Mouse (Mus musculus) MEL (cell line): ENCODE data around the gene Il3ra.

Experiments
- EP300 ChIP-seq, 2 experiments: IDR thresholded peaks; 2 replicates each; pipeline ENCODE4 v1.6.1; 2011; ENCODE audit warnings: improper control_type of control experiment in 2 of 2, low read length in 2 of 2, low read depth in 1 of 2, mild to moderate bottlenecking in 1 of 2
- GATA1 ChIP-seq: IDR thresholded peaks from 2 replicates; pipeline ENCODE4 v1.6.1; 2011; ENCODE audit warnings: low read depth, low read length, improper control_type of control experiment
- HCFC1 ChIP-seq: IDR thresholded peaks from 2 replicates; pipeline ENCODE4 v1.6.1; 2012; ENCODE audit warnings: low read depth, mild to moderate bottlenecking, inconsistent platforms, low read length, improper control_type of control experiment, moderate library complexity
- POLR2A ChIP-seq, 2 experiments: IDR thresholded peaks; 2 replicates each; pipeline ENCODE4 v1.6.1; 2011 to 2012; ENCODE audit warnings: low read length in 2 of 2, mild to moderate bottlenecking in 2 of 2, control low read depth in 1 of 2, improper control_type of control experiment in 1 of 2, low read depth in 1 of 2, moderate library complexity in 1 of 2; ENCODE audit not compliant: control insufficient read depth in 1 of 2, insufficient read depth in 1 of 2, poor library complexity in 1 of 2
- SMC3 ChIP-seq: IDR thresholded peaks from 2 replicates; pipeline ENCODE4 v1.6.1; 2011; ENCODE audit warnings: low read depth, low read length, improper control_type of control experiment
- TCF12 ChIP-seq: IDR thresholded peaks from 2 replicates; pipeline ENCODE4 v1.6.1; 2014; ENCODE audit warnings: low read depth, mild to moderate bottlenecking, inconsistent platforms, low read length, improper control_type of control experiment, moderate library complexity

DNA sequence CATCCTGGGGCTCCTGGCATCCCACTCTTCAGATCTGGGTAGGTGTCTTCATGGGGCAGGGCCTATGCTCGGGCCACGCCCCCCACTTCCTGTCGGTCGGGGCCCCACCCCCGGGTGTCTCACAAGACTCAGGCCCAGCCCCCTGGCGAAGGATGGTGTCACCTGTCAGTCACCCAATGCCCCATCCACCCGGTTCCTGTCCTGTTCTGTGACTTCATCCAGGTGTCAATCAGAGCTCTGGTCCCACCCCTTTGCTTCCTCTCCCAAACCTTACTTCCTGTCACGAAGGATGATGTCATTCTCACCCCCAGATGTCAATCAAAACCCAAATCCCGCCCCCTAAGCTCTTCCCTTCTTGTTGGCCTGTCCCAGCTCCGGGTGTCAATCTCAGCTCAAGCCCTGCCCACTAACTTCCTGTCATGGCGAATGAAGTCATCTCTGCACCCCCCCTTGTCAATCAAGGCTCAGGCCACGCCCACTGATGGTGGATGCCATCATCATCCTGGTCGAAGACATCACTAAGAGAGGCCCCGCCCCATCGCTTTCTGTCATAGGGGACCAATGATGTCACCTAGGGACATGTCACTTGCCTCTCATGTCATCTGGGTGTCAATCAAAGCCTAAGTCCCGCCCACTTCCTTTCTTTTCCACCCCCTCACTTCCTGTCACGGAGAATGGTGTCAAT lies 1.2 kb downstream of the Il3ra start:
- TF ChIP-seq SMC3 (no peak), EP300 (IDR thresholded peaks at IDR 0.05; ENCODE audit: low read depth in 1 of 2, low read length in 2 of 2) (no peak), HCFC1 (no peak), POLR2A (IDR thresholded peaks at IDR 0.05; ENCODE audit: control insufficient read depth in 1 of 2, insufficient read depth in 1 of 2, low read depth in 1 of 2, low read length in 2 of 2, poor library complexity in 1 of 2) (no peak), TCF12 (no peak), GATA1 (no peak)
